Mouse (Mus musculus): Measurements from ENCODE around the gene Pdzd4. TPM values are rescaled to one million over a fixed set of nuclear protein-coding genes. Genes with fewer than 3 reads are reported as not detected.
A peak's percentile ranks its signal among the peaks of the same experiment; 100 is the strongest.

The Pdzd4 gene
- 2.2 and 4.7 TPM in 2 replicates for polyA plus RNA-seq (2011; ENCODE audit: insufficient read depth, insufficient read length, low replicate concordance, missing spikeins)

- no peak for TF ChIP-seq POLR2A (IDR thresholded peaks at IDR 0.05; ENCODE audit: borderline replicate concordance, control insufficient read depth, low read depth, low read length)
- no peak for TF ChIP-seq CTCF (IDR thresholded peaks at IDR 0.05; ENCODE audit: control insufficient read depth, insufficient read depth, low read length)
- Histone ChIP-seq H3K27ac (ENCODE audit: control insufficient read depth, insufficient read depth, low read depth, low read length, poor library complexity) (no peak within 1 kb of the TSS), H3K4me3 (replicated peaks; ENCODE audit: control insufficient read depth, low read depth, low read length) (peak within 1 kb of the TSS; percentile 39), H3K4me1 (ENCODE audit: control insufficient read depth, insufficient read depth, low read length) (no peaks in the 10 kb centered on the region)
- 10% methylated on average over 70 of the region's 84 CpGs for WGBS
Measured at GRCm38 (mm10) chrX:73824185-73825151, at the start of gene Pdzd4. Pdzd4 (minus strand) TSS chrX:73824969.

GRCm38 (mm10) chrX:73871956-73872355, 47.2 kb upstream of the Pdzd4 start:
- Histone ChIP-seq H3K4me3 (replicated peaks; ENCODE audit: control insufficient read depth, low read depth, low read length) (no peak overlapping the region), H3K4me1 (ENCODE audit: control insufficient read depth, insufficient read depth, low read length) (no peaks in the 10 kb centered on the region), H3K27ac (ENCODE audit: control insufficient read depth, insufficient read depth, low read depth, low read length, poor library complexity) (no peak overlapping the region)
- 50% methylated on average over 1 of the region's 1 CpGs for WGBS
- TF ChIP-seq POLR2A (IDR thresholded peaks at IDR 0.05; ENCODE audit: borderline replicate concordance, control insufficient read depth, low read depth, low read length) (no peak), CTCF (IDR thresholded peaks at IDR 0.05; ENCODE audit: control insufficient read depth, insufficient read depth, low read length) (no peak)

DNA sequence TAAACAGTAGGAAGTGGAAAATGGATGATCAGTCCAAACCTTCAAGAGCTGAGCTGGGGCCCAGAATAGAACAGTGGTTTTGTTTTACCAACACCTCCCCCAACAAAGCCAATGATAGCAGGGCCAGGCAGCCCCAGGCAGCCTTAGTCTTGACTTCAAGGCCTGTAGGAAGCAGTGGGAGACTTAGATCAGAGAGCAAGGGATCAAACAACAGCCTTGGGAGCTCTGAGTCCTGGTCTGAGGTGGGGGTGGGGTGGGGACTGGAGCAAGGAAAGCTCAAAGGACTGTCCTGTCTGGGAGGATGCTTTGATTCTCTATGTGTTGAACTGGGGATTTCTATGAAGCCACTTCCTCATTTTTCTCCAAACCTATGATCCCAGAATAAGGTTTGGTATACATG, 46.7 kb upstream of the Pdzd4 start:
- TF ChIP-seq POLR2A (IDR thresholded peaks at IDR 0.05; ENCODE audit: borderline replicate concordance, control insufficient read depth, low read depth, low read length) (no peak), CTCF (IDR thresholded peaks at IDR 0.05; ENCODE audit: control insufficient read depth, insufficient read depth, low read length) (no peak)
- Histone ChIP-seq H3K4me1 (ENCODE audit: control insufficient read depth, insufficient read depth, low read length) (no peaks in the 10 kb centered on the region), H3K4me3 (replicated peaks; ENCODE audit: control insufficient read depth, low read depth, low read length) (no peak overlapping the region), H3K27ac (ENCODE audit: control insufficient read depth, insufficient read depth, low read depth, low read length, poor library complexity) (no peak overlapping the region)

- whole genome bisulfite sequencing = 11% methylated on average over 5 of the region's 5 CpGs
- H3K4me3 ChIP-seq (replicated peaks; ENCODE audit: control insufficient read depth, low read depth, low read length) = no peak overlapping the region
- no peak overlapping the region for H3K27ac ChIP-seq (ENCODE audit: control insufficient read depth, insufficient read depth, low read depth, low read length, poor library complexity)
- TF ChIP-seq CTCF (IDR thresholded peaks at IDR 0.05; ENCODE audit: control insufficient read depth, insufficient read depth, low read length) = 0 out of 2 replicates have a peak, but pooled peaks have one; percentile 4
- TF ChIP-seq POLR2A (IDR thresholded peaks at IDR 0.05; ENCODE audit: borderline replicate concordance, control insufficient read depth, low read depth, low read length) = no peak
- H3K4me1 ChIP-seq (ENCODE audit: control insufficient read depth, insufficient read depth, low read length) = no peaks in the 10 kb centered on the region
Measured at GRCm38 (mm10) chrX:73869334-73869733, 44.6 kb upstream of the Pdzd4 start.

- H3K27ac ChIP-seq (ENCODE audit: control insufficient read depth, insufficient read depth, low read depth, low read length, poor library complexity) = no peak overlapping the region
- H3K4me1 ChIP-seq (ENCODE audit: control insufficient read depth, insufficient read depth, low read length) = no peaks in the 10 kb centered on the region
- TF ChIP-seq POLR2A (IDR thresholded peaks at IDR 0.05; ENCODE audit: borderline replicate concordance, control insufficient read depth, low read depth, low read length) (no peak), CTCF (IDR thresholded peaks at IDR 0.05; ENCODE audit: control insufficient read depth, insufficient read depth, low read length) (no peak)
- 52% methylated on average over 1 of the region's 1 CpGs for WGBS
- H3K4me3 ChIP-seq (replicated peaks; ENCODE audit: control insufficient read depth, low read depth, low read length) = no peak overlapping the region
Measured at GRCm38 (mm10) chrX:73867852-73868251, 43.1 kb upstream of the Pdzd4 start.

DNA sequence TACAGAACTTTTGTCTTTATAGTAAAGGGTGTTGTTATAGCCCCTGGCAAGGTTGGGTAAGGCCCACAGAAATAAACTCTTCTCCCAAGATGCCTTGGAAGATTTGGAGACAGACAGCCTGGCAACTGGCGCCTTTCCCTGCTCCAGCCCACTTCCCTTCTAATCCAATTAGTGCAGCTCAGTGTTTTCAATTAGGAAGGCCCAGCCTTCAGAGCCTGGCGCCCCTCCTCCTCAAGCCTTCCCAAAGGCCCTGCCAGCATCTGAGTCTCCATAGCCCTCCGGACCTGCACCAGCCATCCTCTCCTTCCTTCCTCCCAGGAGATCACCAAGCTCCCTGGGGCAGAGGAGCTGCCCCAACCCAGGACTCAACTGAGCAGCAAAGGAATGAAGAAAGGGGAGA, 42.5 kb upstream of the Pdzd4 start:
- TF ChIP-seq POLR2A (IDR thresholded peaks at IDR 0.05; ENCODE audit: borderline replicate concordance, control insufficient read depth, low read depth, low read length) = no peak
- TF ChIP-seq CTCF (IDR thresholded peaks at IDR 0.05; ENCODE audit: control insufficient read depth, insufficient read depth, low read length) = no peak
- 60% methylated on average over 3 of the region's 3 CpGs for WGBS
- H3K4me1 ChIP-seq (ENCODE audit: control insufficient read depth, insufficient read depth, low read length) = no peaks in the 10 kb centered on the region
- no peak overlapping the region for H3K4me3 ChIP-seq (replicated peaks; ENCODE audit: control insufficient read depth, low read depth, low read length)
- H3K27ac ChIP-seq (ENCODE audit: control insufficient read depth, insufficient read depth, low read depth, low read length, poor library complexity) = no peak overlapping the region

DNA sequence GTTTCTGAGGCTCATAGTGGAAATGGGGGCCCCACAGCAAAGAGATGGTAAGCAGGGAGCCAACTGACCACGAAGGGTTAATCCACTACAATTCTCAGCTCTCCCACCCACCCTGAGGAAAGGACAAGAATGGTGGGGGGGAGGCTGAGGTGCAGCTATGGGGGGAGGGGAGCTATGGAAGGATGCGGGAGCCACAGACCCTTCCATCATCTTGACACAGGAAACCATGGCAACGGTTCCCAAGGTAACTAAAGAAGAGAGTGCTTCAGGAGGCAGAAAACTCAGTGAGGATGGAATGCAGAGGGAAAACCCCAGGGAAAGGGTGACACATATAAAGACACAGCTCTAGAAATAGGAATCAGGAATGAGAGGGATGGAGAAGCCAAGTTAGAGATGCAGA, 39.9 kb upstream of the Pdzd4 start:
- 59% methylated on average over 3 of the region's 3 CpGs for WGBS

GRCm38 (mm10) chrX:73855087-73855408, 30.3 kb upstream of the Pdzd4 start:
- WGBS = 56% methylated on average over 3 of the region's 3 CpGs
- Histone ChIP-seq H3K4me1 (ENCODE audit: control insufficient read depth, insufficient read depth, low read length) (no peaks in the 10 kb centered on the region), H3K27ac (ENCODE audit: control insufficient read depth, insufficient read depth, low read depth, low read length, poor library complexity) (no peak overlapping the region), H3K4me3 (replicated peaks; ENCODE audit: control insufficient read depth, low read depth, low read length) (no peak overlapping the region)
- TF ChIP-seq CTCF (IDR thresholded peaks at IDR 0.05; ENCODE audit: control insufficient read depth, insufficient read depth, low read length) = no peak
- no peak for TF ChIP-seq POLR2A (IDR thresholded peaks at IDR 0.05; ENCODE audit: borderline replicate concordance, control insufficient read depth, low read depth, low read length)

More for the DNA sequence above, 39.9 kb upstream of the Pdzd4 start:
- H3K4me1 ChIP-seq (ENCODE audit: control insufficient read depth, insufficient read depth, low read length) = no peaks in the 10 kb centered on the region
- no peak overlapping the region for H3K27ac ChIP-seq (ENCODE audit: control insufficient read depth, insufficient read depth, low read depth, low read length, poor library complexity)
- TF ChIP-seq CTCF (IDR thresholded peaks at IDR 0.05; ENCODE audit: control insufficient read depth, insufficient read depth, low read length) (no peak), POLR2A (IDR thresholded peaks at IDR 0.05; ENCODE audit: borderline replicate concordance, control insufficient read depth, low read depth, low read length) (no peak)
- no peak overlapping the region for H3K4me3 ChIP-seq (replicated peaks; ENCODE audit: control insufficient read depth, low read depth, low read length)

Data from bone marrow, adult 2 months (tissue).